Mouse (Mus musculus): ENCODE measurements around the gene Cul5. TPM values are rescaled to one million over a fixed set of nuclear protein-coding genes. Genes with fewer than 3 reads are reported as not detected.

The Cul5 gene
- polyA plus RNA-seq, 1 experiment from 2014 or later, result 41.5 TPM

DNA sequence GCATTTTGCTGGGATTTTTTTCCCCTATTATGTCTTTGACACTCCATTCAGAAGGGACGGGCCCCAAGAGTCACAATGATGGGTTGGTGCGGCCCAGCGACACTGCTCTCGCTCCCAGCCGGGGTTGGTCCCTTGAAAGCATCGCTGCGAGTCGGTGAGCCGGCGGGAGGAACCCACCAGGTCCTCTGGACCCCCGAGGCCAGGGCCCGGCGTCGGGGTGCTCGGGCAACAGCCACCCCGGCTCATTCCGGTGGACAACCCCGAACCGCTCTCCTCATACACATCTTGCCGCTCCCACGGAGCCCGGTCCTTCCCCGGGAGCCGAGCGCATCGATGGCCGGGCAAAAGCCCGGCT, 3.2 kb downstream of the Cul5 start:
- peak overlapping the region; percentile 84 for H3K4me2 ChIP-seq
- ATAC-seq (ENCODE audit: low FRiP score), result no peak
- peak overlapping the region; percentile 99 for H3K9ac ChIP-seq
- WGBS, result under 1% methylated on average over 28 of the region's 28 CpGs
- peak overlapping the region; percentile 99 for H3K27ac ChIP-seq
- no peaks in the 10 kb centered on the region for H3K27me3 ChIP-seq
- H3K4me1 ChIP-seq (replicated peaks), result peaks cover 29% of the 10 kb centered on the region
- no peaks in the 10 kb centered on the region for H3K9me3 ChIP-seq
- peak overlapping the region; percentile 95 for H3K4me3 ChIP-seq
- no peaks in the 10 kb centered on the region for H3K36me3 ChIP-seq

DNA sequence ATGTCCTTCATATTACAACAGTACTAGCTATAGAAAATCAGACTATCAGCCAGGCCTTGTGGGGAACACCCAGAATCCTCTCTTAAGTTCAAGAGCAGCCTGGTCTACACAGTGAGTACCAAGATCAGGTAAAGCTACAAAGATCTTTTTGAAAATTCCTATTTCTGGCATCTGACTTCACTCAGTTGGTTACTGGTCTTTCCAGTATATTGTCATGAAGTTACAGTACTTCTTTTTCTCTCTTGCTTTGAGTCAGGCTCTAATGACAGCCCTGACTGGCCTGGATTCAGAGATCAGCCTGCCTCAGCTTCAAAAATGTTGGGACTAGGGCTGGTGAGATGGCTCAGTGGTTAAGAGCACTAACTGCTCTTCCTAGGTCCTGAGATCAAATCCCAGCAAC, 4.4 kb downstream of the Cul5 start:
- H3K27me3 ChIP-seq, result no peaks in the 10 kb centered on the region
- no peaks in the 10 kb centered on the region for H3K36me3 ChIP-seq
- peak overlapping the region; percentile 95 for H3K4me3 ChIP-seq
- H3K4me1 ChIP-seq (replicated peaks), result peaks cover 29% of the 10 kb centered on the region
- no peak overlapping the region for H3K27ac ChIP-seq
- no peak for ATAC-seq (ENCODE audit: low FRiP score)
- H3K9me3 ChIP-seq, result no peaks in the 10 kb centered on the region
- H3K4me2 ChIP-seq, result peak overlapping the region; percentile 84
- H3K9ac ChIP-seq, result no peak overlapping the region; the same call in 1 of the 2 replicates

DNA sequence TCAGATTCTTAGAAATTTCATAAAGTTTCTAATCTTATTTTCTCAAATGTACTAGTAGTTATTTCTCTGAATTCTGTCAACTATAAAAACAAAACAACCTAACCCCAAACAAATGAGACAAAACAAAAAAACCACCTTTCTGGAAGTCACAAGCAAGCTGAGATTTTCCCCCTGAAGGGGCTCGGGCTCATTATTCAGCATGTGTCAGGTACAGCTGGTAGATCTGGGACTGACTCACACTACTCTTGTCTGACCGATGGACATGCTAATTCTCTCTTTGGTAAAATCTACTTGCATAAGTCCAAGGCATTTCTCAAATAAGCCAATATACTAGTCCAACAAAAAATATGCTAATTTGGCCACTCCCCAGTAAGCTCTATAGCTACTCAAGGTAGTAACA, 5.0 kb downstream of the Cul5 start:
- H3K4me2 ChIP-seq, result peak overlapping the region; percentile 84
- H3K4me1 ChIP-seq (replicated peaks), result peaks cover 29% of the 10 kb centered on the region
- H3K4me3 ChIP-seq, result no peak overlapping the region
- H3K27me3 ChIP-seq, result no peaks in the 10 kb centered on the region
- no peak for ATAC-seq (ENCODE audit: low FRiP score)
- H3K9ac ChIP-seq, result no peak overlapping the region; the same call in 1 of the 2 replicates
- no peaks in the 10 kb centered on the region for H3K36me3 ChIP-seq
- H3K27ac ChIP-seq, result no peak overlapping the region
- no peaks in the 10 kb centered on the region for H3K9me3 ChIP-seq
- WGBS, result 77% methylated on average over 2 of the region's 2 CpGs

DNA sequence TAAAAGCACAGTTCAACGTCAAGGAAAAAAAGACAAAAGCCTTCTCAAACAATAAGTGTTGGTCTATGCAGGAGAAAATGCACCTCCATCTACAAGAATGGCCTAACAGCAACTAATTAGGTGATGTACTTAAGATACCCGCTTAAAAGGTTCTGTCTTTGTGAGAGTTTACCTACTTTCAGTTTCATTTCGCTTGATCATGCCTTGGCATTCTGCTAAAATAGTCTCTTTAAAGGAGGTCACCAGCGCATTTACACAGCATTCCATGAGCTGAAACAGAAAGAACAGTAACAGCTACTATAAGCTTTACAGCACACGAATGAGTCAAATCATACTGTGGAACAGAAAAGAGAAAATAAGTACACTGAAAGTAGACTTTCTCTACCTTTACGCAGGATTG, 35.0 kb downstream of the Cul5 start:
- Histone ChIP-seq H3K4me3 (no peak overlapping the region), H3K27me3 (no peaks in the 10 kb centered on the region), H3K4me2 (no peak overlapping the region), H3K9me3 (no peaks in the 10 kb centered on the region), H3K9ac (no peak overlapping the region), H3K36me3 (peaks cover 73% of the 10 kb centered on the region), H3K27ac (no peak overlapping the region), H3K4me1 (replicated peaks) (no peaks in the 10 kb centered on the region)
- 94% methylated on average over 6 of the region's 6 CpGs for WGBS
- ATAC-seq (ENCODE audit: low FRiP score), result no peak

- Histone ChIP-seq H3K36me3 (peaks cover 51% of the 10 kb centered on the region), H3K4me2 (no peak overlapping the region), H3K9ac (no peak overlapping the region), H3K27ac (no peak overlapping the region), H3K4me3 (no peak overlapping the region), H3K4me1 (replicated peaks) (no peaks in the 10 kb centered on the region), H3K27me3 (no peaks in the 10 kb centered on the region), H3K9me3 (no peaks in the 10 kb centered on the region)
- no peak for ATAC-seq (ENCODE audit: low FRiP score)
- WGBS, result 89% methylated on average over 8 of the region's 8 CpGs
Measured at GRCm38 (mm10) chr9:53615246-53615645, 54.6 kb downstream of the Cul5 start.

DNA sequence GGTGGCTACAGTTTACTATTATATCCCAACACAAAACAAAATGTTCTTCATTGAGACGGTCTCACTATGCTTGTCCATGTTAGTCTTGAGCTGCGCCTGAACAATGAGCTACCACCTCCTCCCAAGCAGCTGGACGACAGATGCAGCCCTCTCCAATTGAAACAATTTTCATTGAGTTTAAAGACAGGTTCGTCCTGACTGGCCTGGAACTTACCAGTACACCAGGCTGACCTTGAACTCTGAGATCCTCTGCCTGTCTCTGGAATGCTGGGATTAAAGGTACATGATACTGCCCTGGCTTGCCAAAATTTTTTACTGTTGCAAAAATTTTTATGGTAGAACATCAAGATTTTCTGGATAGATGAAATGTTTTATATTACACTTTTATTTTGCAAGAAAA, 55.5 kb downstream of the Cul5 start:
- H3K9ac ChIP-seq, result no peak overlapping the region
- H3K27ac ChIP-seq, result no peak overlapping the region
- ATAC-seq (ENCODE audit: low FRiP score), result no peak
- no peak overlapping the region for H3K4me2 ChIP-seq
- peaks cover 43% of the 10 kb centered on the region for H3K36me3 ChIP-seq
- no peaks in the 10 kb centered on the region for H3K9me3 ChIP-seq
- 86% methylated on average over 4 of the region's 4 CpGs for WGBS
- no peaks in the 10 kb centered on the region for H3K27me3 ChIP-seq
- no peak overlapping the region for H3K4me3 ChIP-seq
- peaks cover 5% of the 10 kb centered on the region for H3K4me1 ChIP-seq (replicated peaks)

- peaks cover 19% of the 10 kb centered on the region for H3K4me1 ChIP-seq (replicated peaks)
- 5% methylated on average over 52 of the region's 52 CpGs for WGBS
- no peaks in the 10 kb centered on the region for H3K27me3 ChIP-seq
- no peaks in the 10 kb centered on the region for H3K9me3 ChIP-seq
- H3K27ac ChIP-seq, result peak within 1 kb of the TSS; percentile 78
- ATAC-seq (ENCODE audit: low FRiP score), result peak; percentile 99
- peak within 1 kb of the TSS; percentile 72 for H3K4me2 ChIP-seq
- H3K36me3 ChIP-seq, result peaks cover 12% of the 10 kb centered on the region
- peak within 1 kb of the TSS; percentile 60 for H3K4me3 ChIP-seq
- H3K9ac ChIP-seq, result peak within 1 kb of the TSS; percentile 84
Measured at GRCm38 (mm10) chr9:53609968-53610781, 59.6 kb downstream of the Cul5 start, which contains the start of gene Acat1. Gene Acat1 (minus strand): TSS chr9:53610382.

DNA sequence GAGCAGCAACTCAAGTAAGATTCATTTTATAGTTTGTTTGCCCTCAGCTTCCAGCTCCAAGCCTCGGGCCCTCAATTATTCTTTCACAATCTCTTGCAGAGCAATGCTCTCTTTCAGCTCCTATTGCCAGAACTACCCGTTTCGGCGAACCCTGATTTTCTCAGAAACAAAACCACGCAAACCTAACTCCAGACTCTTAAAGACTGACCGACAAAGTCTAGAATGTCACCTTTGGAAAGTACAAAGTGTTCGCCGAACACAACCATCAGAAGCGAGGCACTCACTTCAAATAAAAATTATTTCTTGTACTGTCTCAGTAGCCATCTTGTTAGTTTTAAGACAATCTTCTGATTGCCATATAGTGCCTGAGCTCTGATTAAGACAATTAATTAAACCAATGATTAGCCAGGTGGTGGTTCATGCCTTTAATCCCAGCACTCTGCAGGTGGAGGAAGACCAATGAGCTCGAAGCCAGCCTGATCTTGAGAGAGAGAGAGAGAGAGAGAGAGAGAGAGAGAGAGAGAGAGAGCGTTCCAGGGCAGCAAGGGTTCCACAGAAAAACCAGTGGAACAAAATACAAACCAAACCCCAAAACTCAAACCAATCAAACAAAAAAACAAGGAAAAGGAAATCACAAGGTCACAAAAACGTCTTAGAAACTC, 60.4 kb downstream of the Cul5 start:
- H3K27ac ChIP-seq, result peak overlapping the region; percentile 78
- peak overlapping the region; percentile 60 for H3K4me3 ChIP-seq
- peaks cover 11% of the 10 kb centered on the region for H3K36me3 ChIP-seq
- H3K9me3 ChIP-seq, result no peaks in the 10 kb centered on the region
- ATAC-seq (ENCODE audit: low FRiP score), result peak; percentile 12; the same call in 1 of the 2 replicates
- WGBS, result 79% methylated on average over 12 of the region's 12 CpGs
- peak overlapping the region; percentile 84 for H3K9ac ChIP-seq
- H3K4me1 ChIP-seq (replicated peaks), result peaks cover 26% of the 10 kb centered on the region
- H3K4me2 ChIP-seq, result peak overlapping the region; percentile 72
- H3K27me3 ChIP-seq, result no peaks in the 10 kb centered on the region

DNA sequence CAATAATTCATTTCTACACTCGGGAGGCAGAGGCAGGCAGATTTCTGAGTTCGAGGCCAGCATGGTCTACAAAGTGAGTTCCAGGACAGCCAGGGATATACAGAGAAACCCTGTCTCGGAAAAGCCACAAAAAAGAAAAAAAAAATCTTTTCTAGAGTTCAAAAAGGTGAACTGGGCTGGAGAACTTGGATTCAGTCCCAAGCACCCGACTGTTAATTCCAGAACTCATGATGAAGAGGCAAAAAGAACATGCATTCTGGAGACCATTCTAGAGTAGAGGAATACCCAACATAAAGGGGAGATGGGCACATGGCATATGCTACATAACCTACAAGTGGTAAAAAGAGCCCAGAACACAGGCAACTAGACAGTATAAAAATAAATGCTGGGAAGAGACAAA, 62.0 kb downstream of the Cul5 start:
- Histone ChIP-seq H3K4me1 (replicated peaks) (peaks cover 28% of the 10 kb centered on the region), H3K4me3 (no peak overlapping the region), H3K4me2 (no peak overlapping the region), H3K27me3 (no peaks in the 10 kb centered on the region), H3K36me3 (peaks cover 5% of the 10 kb centered on the region; the same call in 1 of the 2 replicates), H3K9me3 (no peaks in the 10 kb centered on the region), H3K9ac (no peak overlapping the region), H3K27ac (no peak overlapping the region)
- WGBS, result 93% methylated on average over 4 of the region's 4 CpGs
- ATAC-seq (ENCODE audit: low FRiP score), result no peak

DNA sequence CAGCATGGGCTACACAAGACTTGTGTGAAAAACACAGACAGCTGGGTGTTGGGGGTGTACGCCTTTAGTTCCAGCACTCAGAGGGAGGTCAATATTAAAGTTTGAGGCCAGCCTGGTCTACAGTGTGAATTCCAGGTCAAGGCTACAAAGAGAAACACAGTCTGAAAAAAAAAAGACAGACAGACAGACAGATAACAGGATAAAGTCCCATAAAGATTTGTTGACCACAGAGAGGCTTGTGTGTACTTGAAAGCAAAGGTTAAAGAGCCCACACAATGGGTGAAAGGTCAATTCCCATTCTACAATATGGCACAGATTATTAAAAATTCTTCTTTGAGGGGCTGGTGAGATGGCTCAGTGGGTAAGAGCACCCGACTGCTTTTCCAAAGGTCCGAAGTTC, 62.6 kb downstream of the Cul5 start:
- H3K9ac ChIP-seq, result no peak overlapping the region
- peaks cover 6% of the 10 kb centered on the region; the same call in 1 of the 2 replicates for H3K36me3 ChIP-seq
- ATAC-seq (ENCODE audit: low FRiP score), result no peak
- no peak overlapping the region for H3K27ac ChIP-seq
- H3K4me1 ChIP-seq (replicated peaks), result peaks cover 28% of the 10 kb centered on the region
- 93% methylated on average over 3 of the region's 3 CpGs for WGBS
- H3K4me3 ChIP-seq, result no peak overlapping the region
- no peaks in the 10 kb centered on the region for H3K27me3 ChIP-seq
- no peak overlapping the region for H3K4me2 ChIP-seq
- H3K9me3 ChIP-seq, result no peaks in the 10 kb centered on the region

DNA sequence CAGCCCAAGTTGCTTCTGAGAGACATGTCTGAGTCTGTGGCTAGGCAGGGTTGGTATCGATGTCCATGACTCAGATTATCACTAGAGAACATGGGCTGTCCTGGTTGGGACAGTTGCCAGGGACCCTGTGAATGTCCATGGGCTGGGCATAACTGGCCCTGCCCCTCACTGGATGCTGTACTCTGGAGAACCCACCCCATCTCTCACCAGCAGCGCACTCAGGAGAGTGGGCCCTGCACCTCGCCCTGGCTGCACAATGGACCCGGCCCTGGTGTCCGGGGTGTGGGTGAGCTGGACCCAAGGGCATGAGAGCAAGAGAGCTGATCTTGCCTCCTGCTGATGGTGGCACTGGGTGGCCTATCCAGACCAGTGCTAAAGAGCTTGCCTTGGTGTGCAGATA, 64.9 kb downstream of the Cul5 start:
- Histone ChIP-seq H3K27ac (no peak overlapping the region), H3K4me1 (replicated peaks) (peaks cover 28% of the 10 kb centered on the region), H3K4me3 (no peak overlapping the region), H3K4me2 (no peak overlapping the region), H3K27me3 (no peaks in the 10 kb centered on the region), H3K9me3 (no peaks in the 10 kb centered on the region), H3K36me3 (peaks cover 8% of the 10 kb centered on the region; the same call in 1 of the 2 replicates), H3K9ac (no peak overlapping the region)
- WGBS, result 92% methylated on average over 5 of the region's 5 CpGs
- no peak for ATAC-seq (ENCODE audit: low FRiP score)

DNA sequence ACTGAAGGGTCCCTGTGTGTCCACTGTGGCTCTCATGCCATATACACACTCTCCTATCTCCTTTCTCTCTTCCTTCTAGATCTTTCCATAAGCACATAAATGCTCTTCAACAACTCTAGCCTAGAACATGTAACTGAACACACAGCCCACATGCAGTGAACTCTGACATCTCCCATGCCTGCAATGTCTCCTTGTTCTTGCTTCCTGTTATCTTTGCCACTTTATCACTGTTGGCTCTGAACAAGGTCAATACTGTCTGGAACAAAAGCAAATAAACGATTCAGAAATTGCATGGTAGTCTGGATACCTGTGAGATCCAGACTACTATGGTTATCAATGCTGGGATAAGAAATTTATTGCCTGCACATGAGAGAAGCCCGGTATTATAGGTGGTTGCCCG, 66.0 kb downstream of the Cul5 start:
- H3K27ac ChIP-seq, result no peak overlapping the region
- WGBS, result 89% methylated on average over 3 of the region's 3 CpGs
- peaks cover 18% of the 10 kb centered on the region for H3K4me1 ChIP-seq (replicated peaks)
- H3K9ac ChIP-seq, result no peak overlapping the region
- no peak for ATAC-seq (ENCODE audit: low FRiP score)
- no peaks in the 10 kb centered on the region for H3K9me3 ChIP-seq
- H3K36me3 ChIP-seq, result peaks cover 8% of the 10 kb centered on the region; the same call in 1 of the 2 replicates
- H3K4me2 ChIP-seq, result no peak overlapping the region
- H3K4me3 ChIP-seq, result no peak overlapping the region
- no peaks in the 10 kb centered on the region for H3K27me3 ChIP-seq

Data from hindbrain, embryonic 13.5 days (tissue).